ENCODE assay signal across 18 mouse cellular contexts in the genomic region with DNA sequence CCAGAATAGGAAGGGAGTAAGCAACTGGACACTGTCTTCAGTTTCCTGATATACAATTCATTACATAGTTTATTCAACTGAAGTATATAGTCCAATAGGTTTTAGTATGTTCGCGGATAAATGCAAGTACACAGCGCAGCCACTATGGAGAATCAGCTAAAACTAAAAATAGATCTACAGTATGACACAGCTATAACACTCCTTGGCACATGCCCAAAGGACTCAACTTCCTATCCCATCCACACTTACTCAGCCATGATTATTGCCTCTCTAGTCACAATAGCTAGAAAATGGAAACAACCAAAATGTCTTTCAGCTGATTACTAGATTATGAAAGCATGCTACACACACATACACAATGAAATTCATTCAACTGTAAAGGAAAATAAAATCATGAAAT.
"Had no signal": no experiment of that assay in that cellular context is flagged by ENCODE, and none has a peak within 500 bp of the region (broad histone marks: within the 10 kb centered on the region; RNA-seq: fewer than 3 reads in every experiment).

No protein-coding gene starts in this region.

- H3K27ac ChIP-seq: midbrain, embryonic 13.5 days; midbrain, embryonic 15.5 days; neural tube, embryonic 12.5 days; stomach, embryonic 15.5 days; stomach, postnatal 0 days had no signal

- H3K9me3 ChIP-seq: megakaryocyte, embryonic 14.5 days; midbrain, embryonic 13.5 days; midbrain, embryonic 15.5 days; neural tube, embryonic 12.5 days; stomach, embryonic 15.5 days had no signal

- H3K36me3 ChIP-seq: midbrain, embryonic 13.5 days; midbrain, embryonic 15.5 days; neural tube, embryonic 12.5 days; stomach, embryonic 15.5 days had no signal

- H3K4me3 ChIP-seq: megakaryocyte, embryonic 14.5 days; midbrain, embryonic 13.5 days; midbrain, embryonic 15.5 days; neural tube, embryonic 12.5 days; stomach, embryonic 15.5 days had no signal

- H3K27me3 ChIP-seq: megakaryocyte, embryonic 14.5 days; midbrain, embryonic 13.5 days; midbrain, embryonic 15.5 days; neural tube, embryonic 12.5 days; stomach, embryonic 15.5 days had no signal

- DNase-seq: lung, adult 18-20 months; lung, embryonic 14.5 days; lung, postnatal 10 days; lung, postnatal 4 days; retina, postnatal 1 day; right cerebral cortex, adult 18-20 months; right cerebral cortex, postnatal 25 days; right cerebral cortex, postnatal 4 days; spleen, adult 18-20 months; thymus, adult 2 months; thymus, postnatal 25 days; thymus, postnatal 4 days had no signal

- H3K4me1 ChIP-seq: midbrain, embryonic 13.5 days; midbrain, embryonic 15.5 days; neural tube, embryonic 12.5 days; stomach, embryonic 15.5 days had no signal
